Mouse (Mus musculus) left cerebral cortex, adult 18-20 months (tissue): ENCODE data around the gene Cd2. TPM values are rescaled to one million over a fixed set of nuclear protein-coding genes. Genes with fewer than 3 reads are reported as not detected.

ENCODE experiments used
- DNase-seq, 2 experiments: peaks; one replicate each; pipeline ENCODE4 v3.0.0; 2021 to 2022; ENCODE audit warnings: low spot score in 2 of 2, mixed read lengths in 1 of 2
- long read RNA-seq, 2 experiments: library from polyadenylated mRNA; stranded (forward); transcript quantifications; one replicate each; pipeline ENCODE4 v2.0.0; 2021
- total RNA-seq, 2 experiments: library from RNA; stranded (reverse); gene quantifications; 2 replicates each; pipeline ENCODE4 v1.2.3; 2021

Cd2 gene
- total RNA-seq = not detected
- long read RNA-seq, experiment 1 = 0 reads
- long read RNA-seq, experiment 2 = 0 reads

- DNase-seq = no peak
Measured at GRCm38 (mm10) chr3:101287911-101288311, at the start of gene Cd2. Cd2 (minus strand) TSS chr3:101287939.

DNA sequence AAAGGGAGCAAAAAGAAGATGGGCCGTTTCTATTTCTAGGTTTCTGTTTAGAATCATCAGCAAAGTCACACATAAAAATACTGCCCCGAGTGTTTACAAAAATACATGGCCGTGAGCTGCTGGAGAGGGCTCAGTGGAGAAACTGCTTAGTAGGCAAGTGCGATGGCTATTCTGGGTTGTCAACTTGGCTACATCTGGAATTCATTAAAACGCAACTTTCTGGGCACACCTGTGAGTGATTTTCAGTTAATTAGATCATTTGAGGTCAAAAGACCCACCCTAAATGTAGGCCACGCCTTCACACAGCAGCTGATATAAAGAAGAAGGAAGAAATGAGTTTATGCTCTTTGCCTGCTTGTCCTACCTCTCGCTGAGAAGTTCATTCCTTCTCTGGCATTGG, 40.9 kb upstream of the Cd2 start:
- no peak for DNase-seq

- no peak for DNase-seq
Measured at GRCm38 (mm10) chr3:101327248-101327647, 39.5 kb upstream of the Cd2 start.

GRCm38 (mm10) chr3:101322437-101322836, 34.7 kb upstream of the Cd2 start:
- no peak for DNase-seq

DNA sequence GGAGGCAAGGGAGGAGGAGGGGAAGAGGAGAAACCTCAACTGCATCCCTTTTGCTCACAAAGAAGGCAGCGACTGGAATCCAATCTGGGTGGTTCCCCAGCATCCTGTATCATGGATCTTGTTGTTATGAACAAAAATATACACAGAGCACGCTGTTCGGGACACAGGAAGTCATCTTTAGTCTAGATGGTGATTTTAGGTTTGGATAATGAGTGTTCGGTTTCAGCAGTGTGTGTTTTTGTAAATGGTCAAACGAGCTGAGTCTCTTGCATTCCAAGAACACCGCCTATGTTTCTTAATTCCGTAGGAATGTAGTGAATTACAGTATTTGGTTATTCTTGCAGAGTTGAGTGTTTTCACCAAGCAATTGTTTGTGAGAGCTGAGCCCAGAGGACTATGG, 33.1 kb upstream of the Cd2 start:
- no peak for DNase-seq

DNA sequence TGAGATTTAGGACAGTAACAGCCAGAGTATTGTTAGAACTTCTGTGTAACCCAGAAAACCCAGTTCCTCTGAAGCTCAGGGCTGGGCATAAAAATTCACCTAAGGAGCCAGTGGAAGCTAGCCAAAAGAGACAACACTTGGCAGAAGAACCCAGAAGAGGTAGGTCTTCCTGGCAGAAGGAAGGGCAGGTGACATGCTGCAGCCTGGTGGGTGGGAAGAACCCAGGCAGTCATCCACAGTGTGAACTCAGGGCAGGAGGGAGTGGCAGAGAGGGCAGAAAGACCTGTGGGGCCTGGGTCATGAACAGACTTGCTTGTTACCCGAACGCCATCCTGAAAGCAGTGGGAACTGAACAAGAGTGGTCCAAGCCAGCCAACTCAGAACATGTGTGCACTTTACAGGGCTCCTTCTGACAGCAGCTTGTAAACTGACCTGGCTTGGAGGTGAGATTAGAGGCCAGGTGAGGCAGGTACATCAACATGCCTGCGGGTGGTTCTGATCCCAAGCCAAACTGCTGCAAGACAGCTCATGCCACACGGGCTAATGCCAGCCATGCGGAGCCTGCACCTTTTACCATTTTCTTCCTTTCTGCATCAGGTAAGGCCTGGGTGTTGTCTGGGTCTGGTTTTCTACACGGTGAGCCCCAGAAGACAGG, 30.9 kb upstream of the Cd2 start:
- no peak for DNase-seq

- no peak for DNase-seq
Measured at GRCm38 (mm10) chr3:101318115-101318514, 30.4 kb upstream of the Cd2 start.

DNA sequence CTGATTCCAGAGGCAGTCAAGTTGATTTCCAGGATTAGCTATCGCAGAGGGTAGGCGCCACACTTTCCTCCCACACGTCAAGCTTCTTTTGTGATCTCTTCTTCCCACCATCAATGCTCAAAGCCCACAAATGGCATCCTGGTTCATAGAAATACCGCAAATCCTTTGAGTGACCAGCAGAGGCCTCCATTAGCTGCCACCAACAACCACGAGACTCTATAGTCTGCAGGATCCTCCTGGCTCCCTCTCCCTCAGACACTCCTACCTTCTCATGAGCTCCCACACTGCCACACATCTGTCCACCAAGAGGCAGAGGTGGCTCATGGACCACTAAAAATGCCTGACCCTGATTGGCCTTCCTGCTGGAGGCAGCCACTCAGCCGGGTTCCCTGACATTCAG, 27.2 kb upstream of the Cd2 start:
- DNase-seq = no peak

- no peak for DNase-seq
Measured at GRCm38 (mm10) chr3:101313266-101314051, 25.7 kb upstream of the Cd2 start.

DNA sequence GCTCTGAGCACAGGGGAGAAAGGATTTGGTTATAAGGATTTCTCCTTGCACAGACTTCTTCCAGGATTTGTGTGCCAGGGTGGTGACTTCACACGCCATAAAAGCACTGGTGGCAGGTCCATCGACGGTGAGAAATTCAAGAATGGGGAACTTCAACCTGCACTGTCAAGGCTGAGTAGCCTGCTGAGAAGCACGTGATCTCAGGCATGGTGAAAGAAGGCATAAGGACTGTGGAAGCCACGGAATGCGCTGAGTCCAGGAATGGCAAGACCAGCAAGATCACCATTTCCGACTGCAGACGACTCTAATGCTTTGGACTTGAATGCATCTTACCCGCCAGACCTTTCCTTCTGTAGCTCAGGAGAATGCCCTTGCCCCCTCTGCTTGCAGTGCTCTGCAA, 23.2 kb upstream of the Cd2 start:
- no peak for DNase-seq

DNA sequence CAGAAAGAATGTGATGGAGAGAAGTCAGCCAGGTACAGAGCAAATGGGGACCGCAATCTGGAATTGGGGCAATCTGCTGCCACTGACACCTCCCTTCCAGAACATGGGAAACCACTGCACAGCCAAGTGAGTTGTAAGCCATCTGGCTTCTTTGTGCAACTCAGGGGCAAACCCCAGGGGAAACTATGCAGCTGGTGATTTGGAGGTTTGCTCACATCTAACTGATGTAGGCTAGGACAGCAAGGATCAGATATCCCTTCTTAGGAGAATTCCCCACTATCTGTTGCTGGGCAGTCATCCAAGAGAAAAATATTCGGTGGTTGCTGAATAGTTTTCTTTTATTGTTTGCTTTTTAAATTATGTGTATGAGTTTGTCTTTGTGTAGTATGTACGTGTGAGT, 21.9 kb upstream of the Cd2 start:
- DNase-seq = no peak

DNA sequence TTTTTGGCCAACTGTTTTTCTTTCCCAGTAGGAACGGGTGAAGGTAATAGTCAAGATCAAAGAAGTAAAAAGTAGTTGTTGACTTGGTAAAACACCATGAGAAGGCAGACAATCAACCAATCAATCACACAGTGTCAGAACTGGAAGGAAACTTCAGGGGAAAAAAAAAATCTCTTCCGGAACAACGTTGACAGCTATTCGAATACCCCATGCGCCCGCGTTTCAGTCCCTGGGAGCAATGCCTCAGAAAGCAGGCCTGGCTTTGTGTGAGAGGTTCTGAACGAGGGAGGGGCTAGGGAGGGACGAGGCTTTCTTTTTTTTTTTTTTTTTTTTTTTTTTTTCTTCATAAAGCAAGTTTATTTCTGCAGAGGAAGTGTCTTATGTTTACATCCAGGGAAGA, 18.4 kb upstream of the Cd2 start:
- DNase-seq = no peak

- DNase-seq = no peak
Measured at GRCm38 (mm10) chr3:101305046-101305445, 17.3 kb upstream of the Cd2 start.

DNA sequence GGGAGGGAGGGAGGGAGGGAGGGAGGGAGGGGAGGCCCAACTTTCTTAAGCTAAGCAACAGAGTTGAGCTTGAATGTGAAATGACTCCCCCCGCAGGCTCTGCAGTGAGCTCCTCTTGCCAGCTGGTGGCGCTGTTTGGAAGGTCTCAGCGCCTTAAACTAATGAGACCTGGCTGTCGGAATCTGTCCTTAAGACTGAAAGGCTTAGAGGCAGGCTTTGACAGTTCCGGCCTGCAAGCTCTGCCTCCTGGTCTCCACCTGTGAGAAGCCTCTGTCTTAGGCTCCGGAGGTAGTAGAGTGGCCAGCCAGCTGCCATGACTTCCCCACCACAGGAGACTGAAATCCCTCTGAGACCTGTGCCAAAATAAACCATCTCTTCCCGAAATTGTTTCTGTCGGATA, 16.4 kb upstream of the Cd2 start:
- peak; percentile 65 to 72 for DNase-seq

DNA sequence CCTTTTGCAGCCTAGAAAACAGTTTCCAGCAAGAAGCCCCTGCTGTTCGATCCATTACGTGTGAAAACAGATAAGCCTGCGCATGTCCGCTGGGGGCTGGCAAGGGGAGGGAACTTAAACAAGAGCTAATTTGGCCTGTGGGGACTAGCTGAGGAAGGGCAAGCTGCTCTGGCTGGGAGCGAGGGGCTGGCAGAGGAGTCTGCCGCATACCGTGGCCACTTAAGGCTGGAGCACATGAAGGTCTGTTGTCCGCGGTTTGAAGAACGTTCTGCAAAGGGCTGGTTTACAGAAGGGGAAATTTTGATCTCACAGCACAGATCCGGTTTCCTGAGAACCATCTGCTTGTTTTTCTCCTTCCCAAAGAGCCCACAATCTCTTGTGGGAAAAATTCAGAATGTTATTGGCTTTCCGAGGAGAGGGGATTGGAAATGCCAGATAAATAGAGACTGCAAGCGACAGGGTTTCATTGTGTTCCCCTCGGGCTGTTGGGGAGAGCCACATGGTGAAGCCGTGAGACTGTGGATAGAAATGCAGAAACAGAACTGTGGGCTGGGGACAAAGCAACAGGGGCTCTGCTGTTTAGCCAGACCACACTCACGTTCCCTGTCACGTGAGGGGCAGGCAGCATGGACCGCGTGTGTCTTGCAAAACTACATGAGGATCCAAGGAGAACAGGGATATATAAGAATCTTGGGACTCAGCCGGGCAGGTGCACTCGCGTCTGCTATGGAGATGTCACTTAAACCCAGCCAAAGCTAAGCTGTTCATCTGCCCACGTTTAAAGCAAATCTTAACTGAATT, 12.7 kb upstream of the Cd2 start:
- peak; percentile 12 to 43 for DNase-seq

- no peak for DNase-seq
Measured at GRCm38 (mm10) chr3:101299591-101299990, 11.9 kb upstream of the Cd2 start.

GRCm38 (mm10) chr3:101297221-101297620, 9.5 kb upstream of the Cd2 start:
- DNase-seq = no peak

DNA sequence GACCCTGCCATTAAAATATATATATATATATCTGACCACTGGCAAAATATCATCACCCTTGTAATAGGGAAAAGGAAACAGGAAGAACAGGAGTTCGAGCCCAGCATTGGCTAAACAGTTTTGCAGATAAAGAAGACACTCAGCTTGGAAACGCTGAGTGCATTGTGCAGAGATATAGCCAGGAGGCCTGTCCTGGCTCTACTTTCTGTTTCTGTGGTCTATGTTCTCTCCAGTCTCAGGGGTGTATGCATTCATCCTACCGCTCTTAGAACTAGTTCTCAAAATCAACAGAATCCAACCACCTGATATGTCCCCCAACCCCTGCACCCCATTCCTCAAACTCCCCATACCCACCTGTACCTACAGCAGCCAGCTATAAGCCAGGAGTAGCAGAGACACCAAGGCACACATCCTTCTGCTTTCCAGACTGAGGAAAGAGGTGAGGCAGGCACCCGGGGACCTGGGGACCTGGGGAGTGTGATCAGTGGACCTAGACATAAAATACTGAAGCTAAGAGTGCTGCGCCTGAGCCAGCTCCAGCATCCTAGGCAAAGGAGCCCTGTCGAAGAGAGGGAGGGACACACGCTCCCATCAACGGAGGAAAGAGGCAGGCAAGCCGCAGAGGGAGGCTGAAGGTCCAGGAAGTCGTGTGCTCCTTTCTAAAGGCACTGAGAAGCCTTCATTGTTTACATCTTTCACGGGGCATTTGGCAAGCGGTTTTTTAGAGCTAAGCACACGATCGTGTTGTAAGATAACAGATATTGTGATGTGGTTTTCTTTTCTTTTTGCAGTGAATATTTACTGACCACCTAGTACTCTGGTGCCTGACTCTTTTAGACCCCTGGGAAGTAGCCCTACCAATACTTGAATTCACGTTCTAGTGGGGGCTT, 8.4 kb upstream of the Cd2 start:
- DNase-seq = no peak

DNA sequence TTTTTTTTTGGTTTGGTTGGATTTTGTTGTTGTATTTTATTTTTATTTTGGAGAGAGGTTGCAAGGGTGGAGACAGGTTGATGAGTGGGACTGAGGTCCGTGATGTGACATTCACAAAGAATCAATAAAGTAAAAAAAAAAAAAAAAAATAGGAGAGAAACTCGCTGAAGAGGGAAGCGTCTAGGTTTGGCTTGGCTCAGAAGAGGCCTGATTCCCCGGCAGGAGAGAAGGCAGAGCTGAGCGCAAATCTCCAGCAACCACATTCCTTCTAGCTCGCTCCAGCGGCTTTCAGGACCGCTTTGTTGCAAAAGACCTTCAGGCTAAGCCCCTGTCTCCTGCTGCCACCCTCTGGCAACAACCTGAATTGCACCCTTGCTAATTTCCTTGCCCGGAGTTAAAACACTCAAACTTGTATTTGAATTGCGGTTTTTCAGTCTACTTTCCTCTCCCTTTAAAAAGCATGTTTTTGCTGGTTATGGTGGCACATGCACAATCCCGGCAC, 7.7 kb upstream of the Cd2 start:
- DNase-seq = peak; percentile 92 to 98

GRCm38 (mm10) chr3:101294487-101295365, 7.0 kb upstream of the Cd2 start:
- no peak for DNase-seq
